Mouse (Mus musculus) naive thymus-derived CD4-positive, alpha-beta T cell, adult 2 months (primary cell): Measurements from ENCODE around the gene Klhl23.

Experiments
- DNase-seq: peaks from one replicate; pipeline ENCODE4 v3.0.0-alpha.2; 2011; ENCODE audit warnings: low read depth

Klhl23 gene

DNA sequence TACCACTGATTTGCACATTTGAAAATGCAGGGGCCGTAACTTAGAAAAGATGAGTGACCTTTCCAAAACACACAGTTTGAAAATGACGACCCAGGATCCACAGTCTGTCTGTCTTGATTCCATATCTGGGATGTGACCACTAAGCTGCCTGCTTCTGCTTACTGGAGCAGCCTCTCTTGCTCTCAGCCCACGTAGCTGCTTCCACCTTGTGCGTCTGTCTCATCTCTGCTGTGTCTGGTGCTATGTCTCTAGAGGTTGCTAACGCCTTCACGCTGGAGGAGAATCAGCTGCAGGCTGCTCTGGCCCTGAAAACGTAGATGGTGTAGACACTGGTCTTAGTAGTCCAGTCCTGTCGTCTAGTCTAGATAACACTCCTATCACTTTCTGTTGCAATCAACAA lies 8.4 kb downstream of the Klhl23 start:
- no peak for DNase-seq

DNA sequence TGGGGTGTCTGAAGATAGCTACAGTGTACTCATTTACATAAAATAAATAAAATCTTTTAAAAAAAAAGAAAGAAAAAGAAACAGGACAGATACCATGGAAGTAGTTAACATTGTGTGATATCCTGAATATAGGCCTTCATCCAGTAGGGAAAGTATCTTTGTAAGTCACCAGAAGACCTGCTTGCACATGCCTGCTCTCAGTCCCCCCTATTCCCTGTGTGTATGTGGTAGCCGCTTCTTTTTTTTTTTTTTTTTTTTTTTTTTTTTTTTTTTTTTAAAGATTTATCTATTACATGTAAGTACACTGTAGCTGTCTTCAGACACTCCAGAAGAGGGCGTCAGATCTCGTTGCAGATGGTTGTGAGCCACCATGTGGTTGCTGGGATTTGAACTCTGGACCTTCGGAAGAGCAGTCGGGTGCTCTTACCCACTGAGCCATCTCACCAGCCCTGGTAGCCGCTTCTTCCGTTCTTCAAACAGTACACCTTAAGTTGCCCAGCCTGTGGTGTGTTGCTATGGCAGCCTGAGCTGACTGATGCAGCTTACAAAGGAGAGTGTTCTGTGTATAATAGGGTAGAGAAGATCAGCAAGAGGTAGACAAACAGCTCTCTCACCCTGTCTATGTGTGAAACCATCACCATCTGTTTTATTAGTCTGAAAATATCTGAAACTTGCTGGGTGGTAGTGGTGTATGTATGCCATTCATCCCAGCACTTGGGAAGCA lies 15.7 kb downstream of the Klhl23 start:
- DNase-seq: no peak

DNA sequence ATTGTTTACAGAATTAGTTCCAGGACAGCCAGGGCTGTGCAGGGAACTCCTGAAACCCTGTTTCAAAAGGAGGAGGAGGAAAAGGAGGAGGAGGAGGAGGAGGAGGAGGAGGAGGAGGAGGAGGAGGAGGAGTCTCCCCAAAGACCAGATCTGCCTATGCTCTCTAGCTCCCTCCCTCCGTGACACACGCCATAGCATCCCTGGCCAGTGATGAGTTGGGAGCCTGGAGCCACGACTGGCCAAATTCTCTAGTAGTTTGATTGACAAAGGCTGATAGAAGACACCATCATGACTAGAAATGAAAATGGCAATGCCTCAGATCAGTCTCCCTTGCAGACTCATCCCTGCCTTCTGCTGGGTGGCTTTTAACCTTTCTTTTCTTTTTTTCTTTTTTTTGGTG lies 16.3 kb downstream of the Klhl23 start:
- no peak for DNase-seq

DNA sequence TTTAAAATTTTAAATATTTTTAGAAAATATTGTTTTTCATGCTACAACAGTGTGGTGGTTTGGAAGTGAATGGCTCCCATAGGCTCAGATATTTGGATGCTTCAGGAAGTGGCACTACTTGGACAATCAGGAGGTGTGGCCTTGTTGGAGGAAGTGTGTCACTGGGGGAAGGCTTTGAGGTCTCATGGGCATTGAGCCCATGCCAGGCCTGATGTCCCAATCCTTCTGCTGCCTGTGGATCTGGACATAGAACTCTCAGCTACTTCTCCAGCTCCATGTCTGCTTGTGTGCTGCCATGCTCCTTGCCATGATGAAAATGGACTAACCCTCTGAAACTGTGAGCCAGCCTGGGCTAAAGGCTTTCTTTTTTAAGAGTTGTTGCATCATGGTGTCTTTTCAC lies 17.0 kb downstream of the Klhl23 start:
- no peak for DNase-seq

DNA sequence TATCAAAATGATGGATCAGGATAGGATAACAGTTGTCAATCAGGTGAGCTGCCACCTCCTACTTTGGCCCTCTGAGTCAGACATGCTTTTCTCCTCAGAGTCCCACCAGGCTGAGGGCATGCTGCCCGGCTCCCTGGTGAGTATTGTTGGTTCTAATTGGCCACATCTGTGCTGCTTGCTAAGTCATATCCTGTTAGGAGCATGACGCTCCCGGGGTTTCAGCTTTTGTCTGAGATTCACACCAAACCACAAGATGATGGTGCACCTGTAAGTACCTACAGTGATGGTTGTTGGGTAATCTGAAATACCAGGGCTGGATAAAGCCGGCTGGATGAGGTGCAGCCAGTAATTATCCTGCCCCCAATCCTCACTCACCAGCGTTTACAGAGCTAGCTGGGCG lies 18.5 kb downstream of the Klhl23 start:
- DNase-seq: no peak

DNA sequence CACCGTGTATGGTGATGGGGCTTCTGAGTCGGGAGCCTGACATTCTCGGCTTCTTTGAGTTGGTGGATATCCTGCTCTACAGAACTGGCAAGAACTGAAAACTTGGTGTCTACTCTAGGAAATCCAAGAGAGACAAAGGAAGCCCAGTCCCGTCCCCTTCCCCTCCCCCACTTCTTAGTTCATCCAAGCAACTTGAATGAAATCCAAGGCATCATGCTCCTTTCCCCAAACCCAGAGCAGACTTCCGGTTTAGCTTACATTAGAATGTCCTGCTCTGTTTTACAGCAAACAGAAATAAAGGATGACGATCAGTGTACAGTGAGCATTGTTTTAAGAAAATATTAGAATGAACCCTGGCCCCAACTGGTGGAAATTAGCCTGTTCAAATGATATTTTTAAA lies 27.5 kb downstream of the Klhl23 start:
- no peak for DNase-seq

DNA sequence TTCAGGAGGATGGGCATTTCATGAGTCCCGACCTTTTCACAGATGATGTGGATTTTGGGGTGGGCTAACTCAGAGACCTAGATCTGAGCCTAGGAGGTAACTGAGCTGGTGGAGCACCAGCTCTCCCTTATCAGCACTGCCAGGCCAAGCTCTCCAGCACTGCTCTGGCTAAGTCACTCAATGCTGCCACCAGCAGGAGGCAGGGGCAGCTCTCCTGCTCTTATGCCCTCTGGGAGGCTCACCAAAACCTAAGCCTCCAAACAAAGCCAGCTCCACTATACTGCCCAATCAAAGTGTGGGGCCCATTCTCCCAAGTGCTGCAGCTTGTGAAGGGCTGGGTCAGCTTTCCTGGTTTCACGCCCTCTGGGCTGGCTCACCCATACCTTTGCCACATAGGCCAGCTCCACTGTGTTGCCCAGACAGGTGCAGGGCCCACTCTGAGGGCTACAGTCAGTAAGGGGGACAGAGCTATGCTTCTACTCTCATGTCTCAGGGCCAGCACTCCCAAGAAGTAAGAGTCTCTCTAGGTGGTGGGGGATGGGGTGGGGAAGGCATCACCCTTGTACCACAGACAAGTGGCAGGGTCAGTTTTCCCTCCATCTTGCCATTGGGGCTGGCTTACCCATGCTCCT lies 29.8 kb downstream of the Klhl23 start:
- no peak for DNase-seq

DNA sequence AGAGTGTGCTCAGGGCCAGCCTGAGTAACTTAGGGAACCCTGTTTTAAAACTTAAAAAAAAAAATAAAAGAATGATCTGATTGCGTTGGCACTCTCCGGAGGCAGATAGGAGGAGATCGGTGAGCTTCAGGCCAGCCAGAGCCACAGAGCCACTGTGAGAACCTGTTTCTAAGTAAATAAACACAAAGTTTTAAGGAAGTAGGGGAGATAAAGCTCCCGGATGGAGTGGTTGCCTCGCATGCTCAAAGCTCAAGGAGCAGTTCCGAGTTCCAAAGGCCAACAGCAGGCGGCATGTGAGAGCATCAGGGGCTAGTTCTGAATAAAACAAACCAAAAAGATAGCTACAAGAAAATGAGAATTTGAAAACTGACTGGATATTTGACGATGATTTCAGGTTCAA lies 34.6 kb downstream of the Klhl23 start:
- DNase-seq: peak; percentile 39

DNA sequence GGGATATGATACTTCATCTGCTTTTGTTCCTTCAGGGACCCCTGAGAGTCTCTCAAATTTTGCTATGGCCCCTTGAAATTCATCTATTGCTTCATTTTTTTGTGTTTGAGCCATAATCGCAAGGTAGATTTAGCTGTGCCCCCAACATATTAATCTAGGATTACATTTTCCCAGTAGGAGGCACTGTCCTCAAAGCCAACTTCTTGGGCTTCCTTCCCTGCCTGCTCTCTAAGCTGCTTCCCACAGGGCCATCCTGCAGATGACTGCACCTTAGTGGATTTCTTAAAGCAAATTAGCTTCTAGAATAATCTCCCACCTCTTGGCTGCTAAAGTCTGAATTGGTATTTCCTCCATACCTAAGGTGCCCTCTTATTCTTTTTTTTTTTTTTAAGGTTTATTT lies 36.1 kb downstream of the Klhl23 start:
- DNase-seq: no peak

DNA sequence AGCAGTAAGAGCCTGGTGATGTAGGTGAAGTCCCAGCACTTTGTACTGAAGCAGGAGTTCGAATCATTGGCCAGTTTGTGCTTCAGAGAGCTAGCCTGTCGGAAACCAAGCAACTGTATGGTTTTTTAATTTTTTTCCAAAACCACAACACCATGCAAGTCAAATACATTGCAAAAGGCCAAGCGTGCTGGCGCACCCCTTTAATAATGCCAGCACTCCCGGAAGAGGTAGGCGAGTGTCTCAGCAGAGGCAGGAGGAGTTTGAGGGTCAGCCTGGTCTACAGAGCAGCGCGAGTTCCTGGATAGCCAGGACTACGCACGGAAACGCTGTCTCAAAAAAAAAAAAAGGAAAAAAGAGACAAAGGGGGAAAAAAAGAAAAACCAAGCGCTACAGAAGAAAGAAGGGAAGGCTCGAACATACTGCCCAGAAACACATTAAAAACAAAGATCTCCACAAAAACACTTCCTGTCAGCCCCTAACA lies 39.3 kb downstream of the Klhl23 start:
- DNase-seq: peak; percentile 72

DNA sequence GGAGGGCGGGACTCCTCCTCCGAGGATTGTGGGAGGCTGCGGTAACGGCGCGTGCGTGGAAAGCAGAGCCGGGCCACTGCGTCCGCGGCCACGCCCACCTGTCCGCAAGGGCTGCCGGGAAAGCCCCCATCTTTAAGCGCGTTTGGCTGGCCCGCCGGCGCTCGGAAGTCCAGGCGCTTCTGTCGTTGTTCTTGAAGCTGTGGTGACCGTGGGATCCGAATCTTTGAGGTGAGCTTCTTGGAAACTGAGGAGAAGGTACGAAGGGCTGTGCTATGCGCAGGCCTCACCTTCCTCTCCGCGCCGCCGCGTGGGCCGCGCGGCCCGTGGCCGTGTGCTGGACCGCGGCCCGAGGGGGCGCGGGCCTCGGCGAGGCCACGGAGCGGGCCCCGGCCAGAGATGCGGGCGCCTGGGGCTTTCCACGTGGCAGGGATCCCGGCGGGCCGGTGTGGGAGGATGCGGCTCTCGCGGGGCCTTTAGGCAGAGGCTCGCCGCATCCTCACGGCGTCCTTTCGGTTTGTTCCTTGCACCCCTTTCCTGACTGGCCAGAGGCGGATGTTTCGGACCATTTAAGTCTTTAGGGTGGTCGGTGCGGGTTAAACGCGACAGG lies 39.8 kb downstream of the Klhl23 start, which contains the start of gene Ssb:
TSS of gene Ssb (plus strand) at position 78 of the 607 bp plus-strand sequence.
- DNase-seq: peak; percentile 95

DNA sequence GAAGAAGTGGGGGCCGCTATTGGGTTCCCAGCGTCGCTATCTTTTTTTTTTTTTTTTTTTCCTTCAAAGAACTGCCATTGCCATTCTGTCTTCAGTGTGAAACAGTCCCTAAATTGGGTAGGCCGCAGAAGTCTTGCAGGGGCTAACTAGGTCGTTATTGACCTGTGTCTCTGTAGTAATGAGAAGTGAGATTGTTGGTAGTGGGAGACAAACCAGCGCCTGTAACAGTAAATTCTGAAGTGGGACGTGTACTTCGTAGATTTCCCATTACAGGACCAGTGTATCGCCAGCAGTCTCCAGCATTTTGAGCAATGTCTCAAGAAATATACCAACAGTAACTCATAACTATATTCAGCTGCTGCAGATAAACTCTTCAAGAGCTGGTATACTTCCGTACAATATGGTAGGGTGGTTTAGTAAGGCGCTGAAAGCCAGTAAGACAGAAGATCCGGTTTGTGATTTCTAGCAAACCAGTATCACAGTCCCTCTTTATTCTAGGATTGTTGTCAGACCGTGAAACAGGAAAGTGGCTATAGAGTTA lies 40.4 kb downstream of the Klhl23 start:
- peak; percentile 46 for DNase-seq

DNA sequence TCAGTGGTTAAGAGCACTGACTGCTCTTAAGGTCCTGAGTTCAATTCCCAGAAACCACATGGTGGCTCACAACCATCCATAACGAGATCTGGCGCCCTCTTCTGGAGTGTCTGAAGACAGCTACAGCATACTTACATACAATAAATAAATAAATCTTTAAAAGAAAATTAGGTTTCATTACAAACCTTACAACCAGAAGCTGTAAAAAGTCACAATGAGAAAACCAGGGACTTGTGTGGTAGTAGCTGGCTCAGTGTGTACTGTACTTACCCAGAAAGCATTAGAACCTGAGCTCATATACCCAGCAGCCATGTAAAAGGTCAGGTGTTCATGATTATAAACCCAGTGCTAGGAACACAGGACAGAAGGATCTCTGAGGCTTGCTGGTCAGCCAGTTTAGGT lies 62.2 kb downstream of the Klhl23 start:
- peak; percentile 30 for DNase-seq

DNA sequence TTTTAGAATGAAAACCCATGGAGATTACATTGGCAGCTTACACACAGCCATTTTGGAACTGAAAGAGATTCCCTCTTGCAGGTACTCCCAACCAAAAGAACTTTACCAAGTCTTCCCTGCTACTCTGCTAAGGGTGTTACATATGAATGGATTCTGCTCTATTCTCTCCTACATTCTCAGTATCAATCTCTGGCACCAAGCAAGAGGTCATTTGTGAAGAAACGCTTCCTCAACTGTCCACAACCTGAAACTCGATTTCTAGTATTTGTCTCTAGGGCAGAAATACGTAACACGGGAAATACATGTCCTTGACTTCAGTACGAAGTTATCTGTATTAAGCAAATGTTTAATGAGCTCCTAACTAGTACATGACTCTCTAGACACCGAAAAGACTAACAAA lies 62.8 kb downstream of the Klhl23 start:
- peak; percentile 34 for DNase-seq

DNA sequence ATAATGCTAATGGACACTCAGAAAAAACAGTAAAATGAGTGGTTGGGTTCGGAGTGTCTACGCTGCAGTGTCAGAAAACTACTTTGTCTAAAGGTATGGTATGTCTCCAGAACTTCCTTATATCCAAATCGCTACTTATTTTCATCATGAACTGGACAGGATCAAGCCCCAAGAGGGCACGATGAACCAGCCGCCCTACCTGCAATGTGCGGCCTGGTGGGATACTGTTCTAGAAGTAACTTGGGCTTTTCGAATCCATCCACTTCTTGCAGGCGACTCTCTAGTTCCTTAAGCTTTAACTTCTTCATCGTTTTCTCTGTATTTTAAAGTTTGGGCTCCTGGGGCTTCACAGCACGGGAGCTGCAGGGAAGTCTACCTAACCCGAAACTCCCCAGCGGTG lies 63.3 kb downstream of the Klhl23 start:
- no peak for DNase-seq

DNA sequence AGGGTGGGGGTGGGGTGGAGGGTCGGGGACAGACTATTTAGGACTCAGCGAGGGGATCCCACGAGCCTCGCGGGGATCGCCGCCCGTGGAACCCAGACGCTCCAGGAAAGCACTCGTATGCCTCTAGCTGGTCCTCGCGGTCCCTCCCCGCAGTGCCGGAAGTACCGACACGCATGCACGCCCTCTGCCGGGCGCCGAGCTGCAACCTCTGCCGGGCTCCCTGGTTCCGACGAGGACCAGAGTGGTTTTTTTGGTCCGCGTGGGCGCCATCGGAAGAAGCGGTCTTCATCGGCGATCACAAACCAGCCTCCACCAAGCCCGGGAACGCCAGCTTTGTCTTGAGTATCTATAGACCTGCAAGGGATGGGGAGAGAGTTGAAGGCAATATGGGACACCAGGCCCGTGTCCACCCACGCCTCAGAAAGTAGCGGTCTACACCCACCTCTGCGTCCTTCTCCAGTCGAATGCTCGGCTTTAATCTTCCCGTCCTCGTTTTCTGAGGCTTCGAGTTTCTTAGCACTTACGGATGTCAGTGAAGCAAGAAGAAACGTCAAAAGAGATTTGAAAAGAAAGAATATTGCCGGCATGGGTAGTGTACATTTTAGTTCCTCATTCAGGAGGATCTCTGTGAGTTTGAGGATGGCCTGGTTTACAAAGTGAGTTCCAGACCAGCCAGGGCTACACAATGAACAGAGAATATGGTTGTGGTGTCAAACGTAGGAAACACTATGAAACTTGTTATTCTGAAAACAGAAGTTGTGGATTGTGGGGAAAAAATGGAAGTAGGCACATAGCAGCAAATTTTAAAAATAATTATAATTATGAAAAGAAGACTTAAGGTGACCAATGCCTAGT lies 63.9 kb downstream of the Klhl23 start, which contains the start of gene Mettl5:
TSS of gene Mettl5 (minus strand) at position 165 of the 855 bp plus-strand sequence.
- peak; percentile 93 for DNase-seq
